Mouse (Mus musculus) hindbrain, embryonic 12.5 days (tissue): Measurements from ENCODE around the gene Cldn6. TPM values are rescaled to one million over a fixed set of nuclear protein-coding genes. Genes with fewer than 3 reads are reported as not detected.

ENCODE experiments used
- ATAC-seq: fragments of 200-750 bp; cut with Nextera tagmentation; 2 replicates; pipeline ENCODE4 v1.8.0; 2017; ENCODE audit warnings: moderate TSS enrichment; ENCODE audit not compliant: low FRiP score
- H3K27ac ChIP-seq: fragments of 300-500 bp; sonication (generic); 2 replicates; pipeline ENCODE4 v1.5.1; 2016; ENCODE audit warnings: mild to moderate bottlenecking
- H3K27me3 ChIP-seq: fragments of 300-500 bp; sonication (generic); 2 replicates; pipeline ENCODE4 v1.6.1; 2016; ENCODE audit warnings: mild to moderate bottlenecking
- H3K36me3 ChIP-seq: fragments of 300-500 bp; sonication (generic); 2 replicates; pipeline ENCODE4 v1.6.1; 2016; ENCODE audit warnings: mild to moderate bottlenecking
- H3K4me1 ChIP-seq: fragments of 300-500 bp; sonication (generic); 2 replicates; pipeline ENCODE4 v1.6.1; 2016
- H3K4me2 ChIP-seq: fragments of 300-500 bp; sonication (generic); replicated peaks from 2 replicates; pipeline ENCODE4 v1.6.1; 2016; ENCODE audit warnings: mild to moderate bottlenecking
- H3K4me3 ChIP-seq: fragments of 300-500 bp; sonication (generic); 2 replicates; pipeline ENCODE4 v1.5.1; 2016; ENCODE audit warnings: mild to moderate bottlenecking
- H3K9ac ChIP-seq: fragments of 300-500 bp; sonication (generic); 2 replicates; pipeline ENCODE4 v1.6.1; 2016; ENCODE audit warnings: mild to moderate bottlenecking, moderate library complexity
- H3K9me3 ChIP-seq: fragments of 300-500 bp; sonication (generic); replicated peaks from 2 replicates; pipeline ENCODE4 v1.6.1; 2016; ENCODE audit warnings: mild to moderate bottlenecking
- WGBS: fragments of 180-500 bp; shearing (Covaris S2); methylation state at CpG from one replicate; pipeline ENCODE4 v1.1.7; 2016; 5-methylcytosine and 5-hydroxymethylcytosine counted together
- polyA plus RNA-seq: library from polyadenylated mRNA; unstranded; fragments of >200 nt; fragmentation: Nextera tagmentation; extraction: Ambion mirVana; gene quantifications from 2 replicates; pipeline ENCODE4 v1.2.1, GENCODE M21; 2016

Cldn6 gene
- polyA plus RNA-seq, 1 experiment from 2014 or later: 35.0 TPM

GRCm38 (mm10) chr17:23703301-23703700, 24.3 kb downstream of the Cldn6 start:
- Histone ChIP-seq H3K4me1 (peaks cover 11% of the 10 kb centered on the region), H3K27ac (no peak overlapping the region), H3K36me3 (no peaks in the 10 kb centered on the region), H3K27me3 (peaks cover 31% of the 10 kb centered on the region), H3K9me3 (no peaks in the 10 kb centered on the region), H3K4me3 (no peak overlapping the region), H3K4me2 (no peak overlapping the region), H3K9ac (no peak overlapping the region)
- WGBS: 88% methylated on average over 9 of the region's 9 CpGs
- ATAC-seq: no peak

DNA sequence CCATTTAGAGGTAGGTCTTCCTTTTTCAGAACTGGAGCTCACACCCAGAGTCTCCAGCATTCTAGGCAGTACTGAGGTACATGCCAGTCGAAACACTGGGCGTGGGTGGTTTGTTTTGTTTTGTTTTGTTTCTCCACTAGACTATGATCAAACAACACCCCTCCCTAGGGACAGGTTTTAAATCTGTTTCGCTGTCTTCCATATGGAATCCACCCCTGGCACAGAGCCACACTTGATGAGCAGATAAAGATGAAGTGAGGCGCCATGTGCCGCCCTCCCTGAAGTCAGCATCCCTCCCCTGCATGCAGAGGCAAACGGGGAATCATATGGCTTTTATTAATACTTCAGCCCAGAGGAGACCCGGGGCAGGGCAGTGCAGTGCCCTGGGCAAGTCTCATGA, 25.7 kb downstream of the Cldn6 start:
- Histone ChIP-seq H3K9me3 (no peaks in the 10 kb centered on the region), H3K27ac (no peak overlapping the region), H3K4me2 (no peak overlapping the region), H3K36me3 (no peaks in the 10 kb centered on the region), H3K9ac (no peak overlapping the region), H3K4me3 (no peak overlapping the region), H3K27me3 (peaks cover 18% of the 10 kb centered on the region), H3K4me1 (peaks cover 5% of the 10 kb centered on the region)
- ATAC-seq: no peak
- 45% methylated on average over 7 of the region's 7 CpGs for WGBS

DNA sequence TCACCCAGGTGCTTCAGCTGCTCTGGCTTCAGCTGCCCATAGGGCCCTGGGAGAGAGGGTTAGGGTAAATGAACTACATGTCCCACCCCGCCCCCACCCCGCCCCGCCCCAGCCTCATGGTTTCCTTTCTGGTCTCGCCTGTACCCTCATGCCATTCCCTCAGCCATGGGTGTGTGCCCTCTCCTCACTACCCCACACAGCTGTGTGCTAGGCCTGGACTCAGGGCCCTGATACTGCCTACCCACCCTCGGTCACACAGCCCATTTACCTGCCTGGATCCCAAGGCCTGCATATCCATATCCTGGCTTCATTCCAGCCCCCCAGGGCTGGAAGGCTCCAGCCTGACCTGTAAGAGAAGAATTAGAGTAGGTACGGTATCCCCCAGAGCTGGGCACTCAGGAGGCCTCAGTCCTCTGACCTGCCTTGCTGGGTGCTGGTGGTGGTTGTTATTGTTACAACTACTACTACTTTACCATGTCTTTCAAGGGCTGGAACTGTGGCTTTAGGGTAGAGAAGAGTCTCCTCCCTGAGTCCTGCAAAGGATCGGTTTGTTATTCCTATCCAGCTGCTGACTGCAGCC, 26.6 kb downstream of the Cldn6 start:
- Histone ChIP-seq H3K27ac (no peak overlapping the region), H3K9me3 (no peaks in the 10 kb centered on the region), H3K36me3 (no peaks in the 10 kb centered on the region), H3K4me2 (no peak overlapping the region), H3K9ac (no peak overlapping the region), H3K27me3 (peaks cover 15% of the 10 kb centered on the region; the same call in 1 of the 2 replicates), H3K4me1 (peaks cover 5% of the 10 kb centered on the region), H3K4me3 (no peak overlapping the region)
- ATAC-seq: peak; percentile 44; the same call in 1 of the 2 replicates
- WGBS: 79% methylated on average over 7 of the region's 7 CpGs

GRCm38 (mm10) chr17:23706212-23706611, 27.2 kb downstream of the Cldn6 start:
- peak; percentile 39; the same call in 1 of the 2 replicates for ATAC-seq
- Histone ChIP-seq H3K4me3 (no peak overlapping the region), H3K9ac (no peak overlapping the region), H3K4me1 (peaks cover 5% of the 10 kb centered on the region), H3K36me3 (no peaks in the 10 kb centered on the region), H3K27ac (no peak overlapping the region), H3K4me2 (no peak overlapping the region), H3K27me3 (peaks cover 9% of the 10 kb centered on the region; the same call in 1 of the 2 replicates), H3K9me3 (no peaks in the 10 kb centered on the region)
- 2% methylated on average over 3 of the region's 3 CpGs for WGBS

DNA sequence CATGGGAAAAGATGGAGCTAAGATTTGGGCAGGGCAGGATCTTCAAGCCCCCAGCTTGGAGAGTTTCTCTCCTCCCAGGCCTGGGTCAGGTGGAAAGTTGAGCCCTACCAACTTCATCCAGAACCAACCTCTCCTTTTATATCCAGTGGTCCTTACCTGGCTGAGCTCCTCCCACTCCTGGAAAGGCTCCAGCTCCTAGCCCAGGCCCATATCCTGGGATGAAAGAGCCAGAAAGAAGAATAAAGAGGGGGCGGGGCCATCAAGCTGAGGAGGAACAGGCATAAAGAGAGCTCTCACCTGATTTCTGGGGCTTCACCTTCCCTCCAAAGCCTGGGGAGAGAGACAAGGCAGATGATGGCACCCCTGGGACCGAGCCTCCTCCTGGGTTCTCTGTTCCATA, 38.0 kb downstream of the Cldn6 start:
- 53% methylated on average over 2 of the region's 2 CpGs for WGBS
- H3K9me3 ChIP-seq: no peaks in the 10 kb centered on the region
- no peak for ATAC-seq
- 0 out of 2 replicates have a peak, but pooled peaks cover 2% of the 10 kb centered on the region for H3K27me3 ChIP-seq
- no peak overlapping the region for H3K4me3 ChIP-seq
- H3K9ac ChIP-seq: no peak overlapping the region
- H3K4me1 ChIP-seq: no peaks in the 10 kb centered on the region
- no peak overlapping the region for H3K4me2 ChIP-seq
- no peak overlapping the region for H3K27ac ChIP-seq
- no peaks in the 10 kb centered on the region for H3K36me3 ChIP-seq

- Histone ChIP-seq H3K9me3 (no peaks in the 10 kb centered on the region), H3K36me3 (no peaks in the 10 kb centered on the region)
These were observed 40.4 kb downstream of the Cldn6 start for GRCm38 (mm10) chr17:23719455-23719854.

GRCm38 (mm10) chr17:23721886-23722285, 42.8 kb downstream of the Cldn6 start:
- no peaks in the 10 kb centered on the region for H3K27me3 ChIP-seq
- H3K27ac ChIP-seq: no peak overlapping the region
- peaks cover 5% of the 10 kb centered on the region; the same call in 1 of the 2 replicates for H3K4me1 ChIP-seq
- no peak overlapping the region for H3K9ac ChIP-seq
- no peak overlapping the region for H3K4me3 ChIP-seq
- no peak overlapping the region for H3K4me2 ChIP-seq
- WGBS: 73% methylated on average over 2 of the region's 2 CpGs
- ATAC-seq: no peak
- no peaks in the 10 kb centered on the region for H3K9me3 ChIP-seq
- H3K36me3 ChIP-seq: no peaks in the 10 kb centered on the region

More at GRCm38 (mm10) chr17:23719455-23719854, 40.4 kb downstream of the Cldn6 start:
- Histone ChIP-seq H3K9ac (no peak overlapping the region), H3K4me2 (no peak overlapping the region), H3K27ac (no peak overlapping the region), H3K27me3 (0 out of 2 replicates have a peak, but pooled peaks cover under 1% of the 10 kb centered on the region), H3K4me3 (no peak overlapping the region), H3K4me1 (no peaks in the 10 kb centered on the region)
- ATAC-seq: no peak
- WGBS: 11% methylated on average over 1 of the region's 1 CpGs

DNA sequence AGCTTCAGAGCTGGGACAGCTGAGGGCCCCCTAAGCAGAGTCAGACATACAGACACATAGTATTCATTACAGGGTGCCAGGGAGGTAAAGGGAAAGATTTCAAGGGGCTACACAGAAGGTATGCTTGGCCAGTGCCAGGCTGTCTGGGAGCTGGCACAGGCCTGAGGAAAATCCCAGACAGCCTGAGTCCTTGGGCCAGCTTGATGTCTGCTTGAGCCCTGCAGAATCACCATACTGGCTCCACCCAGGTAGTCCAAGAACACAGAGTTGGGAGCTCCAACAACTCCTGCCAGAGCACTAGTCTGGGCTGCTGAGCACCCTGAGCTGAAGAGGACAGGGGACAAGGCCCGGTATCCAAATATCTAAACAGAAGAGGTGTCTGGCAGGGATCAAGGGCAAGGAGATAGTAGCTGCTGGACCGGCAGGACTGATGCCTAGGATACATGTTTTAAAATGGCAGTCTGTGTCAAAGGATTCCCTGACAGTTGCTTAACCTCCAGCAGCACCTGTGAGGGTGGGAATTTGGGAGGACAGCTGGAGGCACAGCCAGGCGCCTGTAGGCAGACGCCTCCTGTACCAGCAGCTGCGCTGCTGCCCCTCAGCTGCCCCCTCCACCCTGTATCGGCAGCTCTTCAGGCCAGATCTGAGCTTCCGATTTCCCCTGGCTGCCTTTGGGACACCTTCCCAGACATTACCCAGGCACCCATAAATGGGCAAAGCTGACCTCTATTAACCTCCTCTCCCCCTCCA, 43.5 kb downstream of the Cldn6 start, which contains the start of gene 1520401A03Rik:
Gene 1520401A03Rik (minus strand): TSS at position 408 of the 750 bp plus-strand sequence.
- H3K9ac ChIP-seq: no peak within 1 kb of the TSS
- no peak within 1 kb of the TSS for H3K27ac ChIP-seq
- H3K27me3 ChIP-seq: no peaks in the 10 kb centered on the region
- no peak within 1 kb of the TSS for H3K4me2 ChIP-seq
- peaks cover 5% of the 10 kb centered on the region; the same call in 1 of the 2 replicates for H3K4me1 ChIP-seq
- ATAC-seq: no peak
- H3K9me3 ChIP-seq: no peaks in the 10 kb centered on the region
- no peaks in the 10 kb centered on the region for H3K36me3 ChIP-seq
- H3K4me3 ChIP-seq: no peak within 1 kb of the TSS
- 69% methylated on average over 7 of the region's 7 CpGs for WGBS

GRCm38 (mm10) chr17:23725477-23725876, 46.4 kb downstream of the Cldn6 start:
- Histone ChIP-seq H3K9ac (no peak overlapping the region), H3K36me3 (no peaks in the 10 kb centered on the region), H3K27me3 (no peaks in the 10 kb centered on the region), H3K4me3 (peak overlapping the region; percentile 88), H3K4me1 (peaks cover 5% of the 10 kb centered on the region; the same call in 1 of the 2 replicates), H3K9me3 (no peaks in the 10 kb centered on the region), H3K4me2 (peak overlapping the region; percentile 97), H3K27ac (0 out of 2 replicates have a peak overlapping the region, but pooled peaks have one; percentile 35)
- no peak; the same call in 1 of the 2 replicates for ATAC-seq
- WGBS: 64% methylated on average over 4 of the region's 4 CpGs

DNA sequence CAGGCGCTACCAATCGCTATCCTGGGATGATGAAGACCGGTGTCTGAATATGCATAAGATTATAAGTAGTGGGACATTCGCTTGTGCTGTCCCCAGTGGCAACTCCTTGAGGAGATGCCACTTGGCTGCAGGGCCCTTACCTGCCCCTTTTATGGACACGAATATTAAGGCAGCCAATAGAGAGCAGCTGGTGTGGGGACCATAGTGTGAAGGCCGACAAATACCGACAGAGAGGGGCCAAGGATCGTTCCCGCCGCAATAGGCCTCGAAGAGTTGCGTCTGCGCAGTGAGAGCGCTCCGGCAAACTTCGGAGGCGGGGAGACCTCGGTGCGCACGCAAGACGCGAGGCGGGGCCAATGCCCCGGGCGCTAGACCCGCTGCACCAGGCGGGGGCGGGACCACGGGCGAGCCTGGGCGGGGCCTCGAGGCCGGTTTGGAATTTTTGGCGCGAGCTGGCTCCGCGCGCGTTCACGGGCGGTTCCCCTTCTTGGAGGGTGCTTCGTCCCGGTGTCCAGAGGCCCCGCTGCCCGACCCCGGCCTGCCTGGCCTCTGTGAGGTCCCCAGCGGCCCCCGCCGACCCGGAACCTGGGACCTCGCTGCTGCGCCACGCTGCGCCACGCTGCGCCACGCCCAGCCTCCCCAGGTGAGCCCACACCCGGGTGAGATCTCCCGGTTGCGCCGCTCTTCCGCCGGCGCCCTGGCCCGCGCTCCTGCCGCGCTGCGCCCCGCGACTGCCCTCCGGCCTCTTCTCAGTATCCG, 47.1 kb downstream of the Cldn6 start, which contains the start of gene Pkmyt1:
Gene Pkmyt1 (plus strand): TSS at position 338 of the 759 bp plus-strand sequence.
- ATAC-seq: peak; percentile 95
- peak within 1 kb of the TSS; percentile 97 for H3K4me2 ChIP-seq
- no peaks in the 10 kb centered on the region for H3K9me3 ChIP-seq
- peak within 1 kb of the TSS; percentile 88 for H3K4me3 ChIP-seq
- peaks cover 5% of the 10 kb centered on the region; the same call in 1 of the 2 replicates for H3K4me1 ChIP-seq
- 2% methylated on average over 64 of the region's 73 CpGs for WGBS
- H3K9ac ChIP-seq: peak within 1 kb of the TSS; percentile 82
- peak within 1 kb of the TSS; percentile 73 for H3K27ac ChIP-seq
- H3K27me3 ChIP-seq: no peaks in the 10 kb centered on the region
- no peaks in the 10 kb centered on the region for H3K36me3 ChIP-seq

- H3K4me2 ChIP-seq: peak overlapping the region; percentile 97
- H3K4me1 ChIP-seq: peaks cover 5% of the 10 kb centered on the region; the same call in 1 of the 2 replicates
- peak; percentile 86 for ATAC-seq
- no peaks in the 10 kb centered on the region for H3K36me3 ChIP-seq
- H3K27me3 ChIP-seq: no peaks in the 10 kb centered on the region
- under 1% methylated on average over 20 of the region's 20 CpGs for WGBS
- H3K4me3 ChIP-seq: peak overlapping the region; percentile 88
- H3K27ac ChIP-seq: peak overlapping the region; percentile 73
- peak overlapping the region; percentile 82 for H3K9ac ChIP-seq
- H3K9me3 ChIP-seq: no peaks in the 10 kb centered on the region
These were observed 47.7 kb downstream of the Cldn6 start for GRCm38 (mm10) chr17:23726758-23727142.

DNA sequence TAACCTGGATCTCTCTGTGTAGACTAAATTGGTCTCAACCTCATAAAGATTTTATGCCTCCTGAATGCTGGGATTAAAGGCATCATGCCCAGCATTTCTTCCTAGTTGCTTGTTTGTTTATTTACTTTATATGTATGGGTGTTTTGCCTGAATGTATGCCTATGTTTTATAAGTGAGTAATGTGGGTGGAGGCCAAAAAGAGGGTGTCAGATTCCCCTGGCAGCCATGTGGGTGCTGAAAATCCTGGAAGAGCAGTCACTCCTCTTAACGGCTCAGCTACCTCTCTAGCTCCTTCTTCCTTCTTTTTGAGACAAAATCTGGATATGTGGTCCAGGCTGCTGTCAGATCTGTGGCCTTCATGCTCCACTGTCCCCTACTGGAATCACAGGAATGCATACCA, 51.4 kb downstream of the Cldn6 start:
- H3K27ac ChIP-seq: no peak overlapping the region
- peaks cover 14% of the 10 kb centered on the region; the same call in 1 of the 2 replicates for H3K36me3 ChIP-seq
- no peak overlapping the region for H3K4me3 ChIP-seq
- no peaks in the 10 kb centered on the region for H3K27me3 ChIP-seq
- H3K4me2 ChIP-seq: no peak overlapping the region
- WGBS: 75% methylated on average over 1 of the region's 1 CpGs
- peaks cover 4% of the 10 kb centered on the region; the same call in 1 of the 2 replicates for H3K4me1 ChIP-seq
- H3K9me3 ChIP-seq: no peaks in the 10 kb centered on the region
- ATAC-seq: no peak
- no peak overlapping the region for H3K9ac ChIP-seq
